Mouse (Mus musculus): ENCODE measurements around the gene Fto.
A peak's percentile ranks its signal among the peaks of the same experiment; 100 is the strongest.

Fto gene

DNA sequence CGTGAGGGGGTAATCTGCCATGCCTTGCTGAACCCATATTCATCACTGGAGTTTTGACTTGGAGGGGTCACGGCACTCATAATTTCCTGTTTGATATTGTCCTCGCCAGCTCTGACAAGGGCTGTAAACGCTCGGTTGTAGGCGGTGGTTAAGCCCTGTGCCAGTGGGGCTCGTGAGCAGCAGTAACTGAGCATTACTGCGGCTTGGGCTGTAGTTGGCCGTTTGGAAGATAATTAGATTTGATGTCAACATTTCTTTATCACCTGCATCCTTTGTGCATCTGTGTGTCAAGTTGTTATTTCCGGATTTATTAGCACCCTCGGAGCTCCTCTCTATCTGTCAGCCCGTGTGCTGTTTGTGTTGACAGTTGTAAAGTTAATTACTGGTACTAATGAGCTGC is 309.4 kb downstream of the Fto start:
- DNase-seq = no peak

DNA sequence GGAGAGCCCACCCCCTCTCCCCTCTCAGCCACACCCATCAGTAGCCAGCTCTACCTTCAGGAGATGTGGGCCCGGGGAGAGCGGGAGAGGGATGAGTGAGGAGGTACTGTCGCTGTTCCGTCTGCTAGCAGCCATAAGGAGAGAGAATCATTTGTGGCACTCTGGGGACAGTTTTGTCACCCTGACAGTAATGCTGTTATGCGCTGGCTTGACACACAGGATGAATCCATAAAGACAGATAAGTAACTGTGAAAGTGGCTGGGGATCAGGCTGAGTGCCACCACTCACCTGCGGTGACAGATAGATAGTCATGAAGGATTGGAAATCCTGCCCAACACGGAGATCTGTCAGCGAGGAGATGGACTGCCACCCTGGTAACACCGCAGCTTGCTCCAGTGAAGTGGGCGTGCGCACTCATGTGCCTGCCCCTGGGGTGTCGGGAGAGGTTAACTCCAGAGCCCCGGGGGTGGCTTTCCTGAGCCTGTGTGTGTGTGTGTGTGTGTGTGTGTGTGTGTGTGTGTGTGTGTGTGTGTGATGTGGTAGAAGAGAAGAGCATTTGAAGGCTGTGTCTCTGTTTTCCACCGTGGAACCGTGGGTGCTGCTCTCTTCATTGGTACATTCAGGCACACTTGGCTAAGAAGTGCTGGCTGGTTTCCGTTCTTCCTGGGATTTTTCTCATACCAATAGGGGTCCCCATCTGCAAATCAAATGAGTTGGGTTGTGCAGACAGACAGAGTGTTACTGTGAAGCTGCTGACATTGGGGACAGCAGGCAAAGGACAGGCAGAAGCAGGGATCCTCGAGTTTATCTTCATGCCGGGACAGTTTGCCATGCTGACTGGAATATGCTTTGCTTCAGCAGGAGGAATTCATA is 312.6 kb downstream of the Fto start:
- DNase-seq = no peak

- DNase-seq = peak in 1 of 2 experiments; percentile 9
Measured at GRCm38 (mm10) chr8:91629594-91629993, 316.3 kb downstream of the Fto start.

GRCm38 (mm10) chr8:91630320-91631033 is 317.2 kb downstream of the Fto start:
- no peak for DNase-seq

DNA sequence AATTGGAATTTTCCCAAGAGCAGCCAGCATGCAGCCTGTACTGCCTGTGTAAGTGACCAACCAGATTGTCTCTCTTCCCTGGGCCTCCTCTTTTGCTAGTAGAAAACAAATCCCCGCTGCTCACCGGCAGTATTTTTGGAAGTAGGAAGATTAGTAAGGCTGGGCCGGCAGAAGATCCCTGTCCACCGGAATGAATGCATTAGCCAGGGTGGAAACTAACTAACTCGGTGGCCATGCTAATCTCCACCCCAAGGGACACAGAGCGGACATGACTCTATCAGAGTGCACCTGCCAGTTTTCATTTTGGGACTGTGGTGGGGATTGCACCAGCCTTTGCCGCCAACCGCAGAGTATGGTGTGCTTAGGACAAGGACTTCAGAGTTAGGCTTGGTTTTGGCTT is 319.1 kb downstream of the Fto start:
- DNase-seq = no peak

DNA sequence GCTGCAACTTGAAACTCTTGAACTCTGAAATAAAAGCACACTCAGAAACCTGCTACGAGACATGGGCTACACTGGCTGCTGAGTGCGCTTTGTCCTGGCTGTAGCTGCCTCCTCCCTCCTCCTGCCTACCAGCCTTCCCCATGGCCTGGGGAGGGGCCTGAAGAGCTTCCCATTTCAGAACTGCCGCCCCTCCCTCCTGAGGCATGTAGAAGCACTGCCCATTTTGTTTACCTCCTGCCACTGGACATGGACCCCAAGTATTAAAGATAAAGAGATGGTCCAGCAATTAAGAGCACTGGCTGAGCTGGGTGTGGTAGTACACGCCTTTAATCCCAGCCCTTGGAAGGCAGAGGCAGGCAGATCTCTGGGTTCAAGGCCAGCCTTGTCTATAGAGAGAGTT is 322.1 kb downstream of the Fto start:
- DNase-seq = no peak

GRCm38 (mm10) chr8:91636887-91637286 is 323.6 kb downstream of the Fto start:
- no peak for DNase-seq

GRCm38 (mm10) chr8:91637684-91638083 is 324.4 kb downstream of the Fto start:
- DNase-seq = no peak

DNA sequence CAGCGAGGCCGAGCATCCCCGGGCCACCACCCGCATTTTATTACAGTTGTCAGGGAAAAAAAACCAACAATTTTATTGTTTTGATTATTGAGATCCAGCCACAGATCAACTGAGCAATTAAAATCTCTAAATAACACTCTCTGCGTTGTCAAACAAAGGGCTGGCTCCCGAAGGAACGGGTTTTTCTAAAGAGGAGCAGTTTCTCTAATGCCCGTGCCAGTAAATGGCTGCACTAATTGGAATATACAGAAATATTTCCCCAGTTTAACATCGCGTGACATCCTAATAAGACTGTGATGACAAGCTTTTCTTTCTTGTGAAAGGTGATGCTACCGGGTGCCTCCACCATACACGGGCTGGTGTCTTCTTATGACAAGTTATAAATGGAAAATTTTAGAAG is 324.9 kb downstream of the Fto start:
- DNase-seq = no peak

- DNase-seq = no peak
Measured at GRCm38 (mm10) chr8:91640471-91640870, 327.1 kb downstream of the Fto start.

DNA sequence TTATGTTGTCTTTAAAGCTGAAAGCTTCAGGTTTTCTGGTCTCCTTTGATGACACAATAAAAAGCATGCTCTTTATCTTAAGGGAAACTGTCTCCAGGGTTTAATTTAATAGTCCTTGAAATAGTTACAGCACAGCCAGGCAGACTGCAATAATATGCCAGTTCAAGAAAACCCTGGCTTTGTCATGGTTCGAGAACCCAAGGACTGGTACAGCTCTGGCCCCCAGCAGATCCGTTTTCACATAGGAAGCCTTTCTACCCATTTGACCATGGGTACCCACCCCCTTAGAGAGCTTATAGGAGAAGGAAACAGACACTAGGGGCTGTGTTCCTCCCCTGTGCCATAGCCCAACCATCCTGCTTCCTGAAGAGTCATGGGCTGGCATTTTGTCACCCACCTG is 332.2 kb downstream of the Fto start:
- DNase-seq = no peak

DNA sequence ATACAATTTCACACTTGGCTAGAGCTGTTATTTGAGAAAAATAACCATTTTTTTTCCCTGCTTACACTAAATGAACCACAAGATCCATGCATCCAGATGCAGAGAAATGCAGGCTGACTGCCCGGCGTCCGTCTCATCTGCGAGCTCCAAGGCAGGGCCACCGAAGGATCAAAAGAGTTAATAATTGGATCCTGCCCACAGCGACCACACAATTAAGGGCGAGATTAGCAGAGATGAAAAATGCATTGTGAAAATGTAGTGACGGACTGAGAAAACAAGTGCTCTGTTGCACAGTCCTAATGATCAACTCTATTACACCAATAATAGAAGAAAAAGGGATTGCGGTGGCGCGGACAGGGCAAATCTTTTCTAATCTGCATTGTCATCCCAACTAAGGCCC is 334.6 kb downstream of the Fto start:
- no peak for DNase-seq

- no peak for DNase-seq
Measured at GRCm38 (mm10) chr8:91648776-91649175, 335.5 kb downstream of the Fto start.

- DNase-seq = no peak
Measured at GRCm38 (mm10) chr8:91653561-91653960, 340.2 kb downstream of the Fto start.

- DNase-seq = no peak
Measured at GRCm38 (mm10) chr8:91657381-91657780, 344.1 kb downstream of the Fto start.

- no peak for DNase-seq
Measured at GRCm38 (mm10) chr8:91660879-91661278, 347.6 kb downstream of the Fto start.

DNA sequence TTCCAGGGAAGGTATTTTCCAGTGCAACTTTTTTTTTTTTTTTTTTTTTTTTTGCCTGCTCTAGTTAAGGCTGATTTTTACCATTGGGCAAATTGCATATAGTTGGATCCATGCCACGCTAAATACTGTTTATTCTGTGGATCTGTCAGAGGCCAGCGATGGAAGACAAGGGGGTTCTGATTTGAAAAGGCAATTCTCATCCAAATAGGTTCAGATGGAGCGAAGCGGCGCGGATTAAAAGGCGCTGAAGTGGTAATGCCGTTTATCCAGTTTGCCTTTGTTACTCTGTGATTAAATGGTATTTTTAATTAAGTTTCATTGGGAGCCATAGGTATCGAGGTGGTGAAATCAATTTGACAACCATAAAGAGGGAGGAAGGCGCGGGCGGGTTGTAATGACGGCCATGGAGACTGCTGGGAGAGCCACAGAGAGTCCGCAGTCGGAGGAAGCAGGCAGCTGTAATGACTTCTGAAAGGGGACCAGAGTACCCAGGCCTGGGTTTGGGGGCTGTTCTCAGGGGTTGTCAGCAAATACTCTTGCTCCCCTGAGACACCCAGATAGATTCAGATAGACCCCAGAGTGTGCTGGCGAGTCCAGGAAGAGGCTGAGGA is 356.2 kb downstream of the Fto start:
- no peak for DNase-seq

DNA sequence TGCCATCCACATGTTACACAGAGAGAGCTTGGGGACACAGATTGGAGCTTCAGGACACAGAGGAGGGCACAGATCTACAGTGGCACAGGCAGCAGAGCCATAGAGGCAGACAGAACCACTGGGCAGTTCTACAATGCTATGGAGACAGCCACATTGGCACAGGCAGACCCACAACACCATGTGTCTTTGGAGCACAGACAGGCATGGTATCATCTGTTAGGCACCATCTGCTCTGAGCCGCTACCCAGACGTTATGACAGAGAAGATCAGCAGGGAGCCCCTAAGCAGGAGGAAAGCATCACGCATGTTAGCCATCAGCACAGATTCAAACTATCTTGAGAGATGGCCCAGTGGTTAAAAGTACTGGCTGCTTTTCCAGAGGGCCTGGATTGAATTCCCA is 363.6 kb downstream of the Fto start:
- DNase-seq = no peak

- DNase-seq = no peak
Measured at GRCm38 (mm10) chr8:91679451-91679850, 366.1 kb downstream of the Fto start.

DNA sequence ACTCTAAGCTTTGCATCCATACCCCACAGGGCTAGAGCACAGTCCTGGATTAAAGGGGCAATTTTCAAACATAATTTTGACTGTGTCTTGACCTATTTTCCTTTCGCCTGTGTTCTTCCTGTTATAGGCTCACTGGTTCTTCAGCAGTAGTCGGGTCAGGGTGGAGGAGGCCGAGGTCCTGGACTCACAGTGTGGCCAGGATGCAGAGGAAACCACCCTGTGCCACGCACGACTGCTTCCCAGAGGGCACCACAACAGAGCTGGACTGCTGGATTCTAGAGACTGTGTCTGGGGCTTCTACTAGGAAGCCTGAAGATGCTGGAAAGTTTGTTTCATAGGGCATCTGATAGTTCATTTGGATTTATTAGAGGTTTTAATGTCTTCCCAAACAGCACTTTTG is 366.8 kb downstream of the Fto start:
- no peak for DNase-seq

GRCm38 (mm10) chr8:91684596-91685317 is 371.4 kb downstream of the Fto start:
- DNase-seq = no peak

GRCm38 (mm10) chr8:91685408-91685807 is 372.1 kb downstream of the Fto start:
- DNase-seq = peak in 1 of 2 experiments; percentile 7

DNA sequence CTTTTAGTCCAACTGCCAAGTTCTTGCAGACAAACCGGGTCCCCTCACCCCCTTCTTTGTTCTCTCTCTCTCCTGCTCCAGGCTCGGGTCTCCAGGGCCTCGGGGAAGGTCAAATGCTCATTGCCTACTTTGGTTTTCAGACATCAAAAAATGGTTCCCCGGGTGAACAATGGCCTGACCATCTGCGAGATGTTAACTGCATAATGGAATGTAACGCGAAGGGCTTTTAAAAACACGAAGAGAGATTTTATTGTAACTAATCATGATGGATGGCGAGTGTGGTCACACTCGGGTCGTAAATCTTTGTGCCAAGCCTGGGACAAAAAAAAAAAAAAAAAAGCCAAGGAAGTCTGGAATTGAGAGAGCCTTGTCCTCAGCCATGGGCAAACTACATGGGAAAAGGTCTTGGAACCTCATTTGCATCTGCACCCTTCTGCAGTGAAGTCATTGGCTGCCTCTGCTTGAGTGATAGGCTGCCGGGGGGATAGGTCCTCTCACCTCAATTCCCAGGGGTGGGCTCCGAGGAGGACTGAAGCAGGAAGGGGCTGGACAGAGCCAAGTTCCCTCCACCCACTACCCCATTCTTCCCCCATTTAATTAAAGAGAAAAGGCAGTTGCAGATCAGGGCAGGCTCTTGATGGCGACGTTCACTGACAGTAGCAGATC is 378.9 kb downstream of the Fto start:
- DNase-seq = no peak
